In the genomic region with DNA sequence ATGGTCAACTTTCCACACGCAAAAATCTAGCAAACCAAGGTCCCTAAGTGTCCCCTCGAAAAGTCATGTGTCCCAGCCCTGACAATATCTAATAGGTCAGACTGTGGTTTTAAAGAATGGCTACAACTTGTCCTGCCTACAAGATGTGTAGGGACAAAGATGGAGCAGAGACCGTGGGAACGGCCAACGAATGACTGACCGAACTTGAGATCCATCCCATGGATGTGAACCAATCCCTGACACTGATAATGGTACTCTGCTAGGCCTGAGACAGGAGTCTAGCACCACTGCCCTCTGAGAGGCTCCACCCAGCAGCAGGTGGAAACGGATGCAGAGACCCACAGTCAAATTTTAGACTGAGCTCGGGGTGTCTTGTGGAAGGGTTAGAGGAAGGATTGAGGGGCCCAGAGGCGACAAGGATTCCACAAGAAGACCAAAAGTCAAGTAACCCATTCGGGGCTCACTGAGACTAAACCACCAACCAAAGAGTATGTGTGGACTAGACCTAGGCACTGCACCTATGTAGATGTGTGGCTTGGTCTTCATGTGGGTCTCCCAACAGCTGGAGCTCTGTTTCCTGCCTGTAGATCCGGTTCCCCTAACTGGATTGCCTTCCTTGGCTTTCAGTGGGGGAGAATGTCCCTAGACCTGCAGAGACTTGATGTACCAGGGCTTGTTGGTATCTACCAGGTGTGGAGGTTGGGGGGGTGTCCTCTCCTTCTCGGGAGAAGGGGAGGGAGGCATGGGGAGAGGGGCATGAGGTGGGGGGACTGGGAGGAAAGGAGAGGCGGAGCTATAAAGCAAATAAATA, we compare ENCODE assay signal across 8 mouse cellular contexts. TPM values are rescaled to one million over a fixed set of nuclear protein-coding genes. Genes with fewer than 3 reads are reported as not detected.
DNase-seq lines count a peak whose midpoint lies in the region; ATAC-seq and TF ChIP-seq lines count a peak whose summit lies in the region.

No protein-coding gene starts in this region.

- H3K9ac ChIP-seq in heart, adult 2 months (ENCODE audit: low read depth, low read length) = no peak overlapping the region
- H3K9ac ChIP-seq in heart, embryonic 15.5 days = peak overlapping the region; percentile 71
- H3K9ac ChIP-seq in liver, postnatal 0 days (replicated peaks) = 0 out of 2 replicates have a peak overlapping the region, but pooled peaks have one; percentile 73

- no peaks in the 10 kb centered on the region for H3K9me3 ChIP-seq in E14TG2a.4 (ENCODE audit: low read length)
- H3K9me3 ChIP-seq in heart, embryonic 15.5 days (replicated peaks) = no peaks in the 10 kb centered on the region
- H3K9me3 ChIP-seq in liver, postnatal 0 days (ENCODE audit: low read length) = no peaks in the 10 kb centered on the region

- H3K27ac ChIP-seq in heart, adult 2 months = peak overlapping the region; percentile 95
- H3K27ac ChIP-seq in heart, embryonic 15.5 days = peak overlapping the region; percentile 85; the same call in 1 of the 2 replicates
- H3K27ac ChIP-seq in liver, postnatal 0 days (ENCODE audit: low read depth) = peak overlapping the region; percentile 87

- ATAC-seq in heart, embryonic 15.5 days (replicated peaks; ENCODE audit: insufficient number of reproducible peaks, insufficient read depth, low FRiP score, low read depth) = no peak
- ATAC-seq in liver, postnatal 0 days = no peak

- H3K4me1 ChIP-seq in heart, adult 2 months (ENCODE audit: control insufficient read depth, insufficient read depth, low read length) = peaks cover 3% of the 10 kb centered on the region
- peaks cover 74% of the 10 kb centered on the region for H3K4me1 ChIP-seq in E14TG2a.4 (replicated peaks; ENCODE audit: low read depth, low read length)
- H3K4me1 ChIP-seq in heart, embryonic 15.5 days (replicated peaks) = peaks cover 29% of the 10 kb centered on the region
- peaks cover 29% of the 10 kb centered on the region for H3K4me1 ChIP-seq in liver, postnatal 0 days (ENCODE audit: insufficient read depth)

- H3K79me2 ChIP-seq in heart, adult 2 months (replicated peaks; ENCODE audit: control insufficient read depth, insufficient read depth, low read length) = no peaks in the 10 kb centered on the region

- TF ChIP-seq CTCF in heart, adult 2 months (IDR thresholded peaks at IDR 0.05) = no peak
- no peak for TF ChIP-seq CTCF in E14TG2a.4 (conservative IDR thresholded peaks at IDR 0.05; ENCODE audit: low read length)
- TF ChIP-seq CTCF in liver, postnatal 0 days (IDR thresholded peaks at IDR 0.05; ENCODE audit: low read depth) = no peak

- intact Hi-C loops in heart, adult 2 months (cut with DNase I) = no loop called here
- intact Hi-C loops in heart, postnatal 25 days (cut with DNase I) = no loop called here
- intact Hi-C loops in left cerebral cortex, postnatal 14 days (cut with DNase I) = no loop called here

- TF ChIP-seq EP300 in heart, adult 2 months (IDR thresholded peaks at IDR 0.05; ENCODE audit: insufficient read depth, low read depth, low read length) = no peak
- TF ChIP-seq EP300 in liver, postnatal 0 days (IDR thresholded peaks at IDR 0.05; ENCODE audit: low read depth) = no peak

- peak overlapping the region; percentile 69 for H3K4me3 ChIP-seq in heart, adult 2 months
- peak overlapping the region; percentile 86 for H3K4me3 ChIP-seq in E14TG2a.4 (replicated peaks; ENCODE audit: low read length)
- H3K4me3 ChIP-seq in heart, embryonic 15.5 days = peak overlapping the region; percentile 68
- H3K4me3 ChIP-seq in liver, postnatal 0 days (ENCODE audit: low read depth, low read length) = peak overlapping the region; percentile 53

- H3K36me3 ChIP-seq in heart, adult 2 months (ENCODE audit: control insufficient read depth, insufficient read depth, low read length) = no peaks in the 10 kb centered on the region
- H3K36me3 ChIP-seq in E14TG2a.4 (ENCODE audit: insufficient read depth, low read length) = no peaks in the 10 kb centered on the region
- H3K36me3 ChIP-seq in heart, embryonic 15.5 days = no peaks in the 10 kb centered on the region
- H3K36me3 ChIP-seq in liver, postnatal 0 days (replicated peaks; ENCODE audit: insufficient read depth, low read length) = no peaks in the 10 kb centered on the region

- 64% methylated on average over 13 of the region's 13 CpGs for WGBS in heart, adult 2 months
- WGBS in heart, embryonic 15.5 days = 54% methylated on average over 13 of the region's 13 CpGs
- 46% methylated on average over 13 of the region's 13 CpGs for WGBS in liver, postnatal 0 days (ENCODE audit: insufficient replicate concordance)

- DNase-seq in heart, adult 2 months = no peak
- no peak for DNase-seq in heart, postnatal 25 days (ENCODE audit: low spot score)
- no peak for DNase-seq in liver, postnatal 0 days
- no peak for DNase-seq in left cerebral cortex, postnatal 14 days (ENCODE audit: low spot score in 2 of 2)
- no peak for DNase-seq in adrenal gland, postnatal 4 days (ENCODE audit: low spot score in 2 of 2)
- no peak for DNase-seq in layer of hippocampus, adult 9-10 months (ENCODE audit: low spot score)

- no peaks in the 10 kb centered on the region for H3K27me3 ChIP-seq in heart, adult 2 months (ENCODE audit: control insufficient read depth, insufficient read depth, low read length)
- no peaks in the 10 kb centered on the region for H3K27me3 ChIP-seq in E14TG2a.4 (ENCODE audit: insufficient read depth, low read length)
- H3K27me3 ChIP-seq in heart, embryonic 15.5 days = no peaks in the 10 kb centered on the region
- no peaks in the 10 kb centered on the region for H3K27me3 ChIP-seq in liver, postnatal 0 days (ENCODE audit: insufficient read depth, low read length)

- no peak for TF ChIP-seq POLR2A in heart, adult 2 months (IDR thresholded peaks at IDR 0.05; ENCODE audit: insufficient read depth, low read depth, low read length)

- H3K4me2 ChIP-seq in heart, embryonic 15.5 days = peak overlapping the region; percentile 84
- H3K4me2 ChIP-seq in liver, postnatal 0 days (ENCODE audit: low read depth, low read length) = peak overlapping the region; percentile 90

RNA-seq across cellular contexts. Expression of a gene that starts 17.2 kb away (rescaled TPM):
- total RNA-seq in heart, adult 2 months (2021) = 1,000 to 10,000 TPM in 1 of 2 experiments, 100 to 1,000 TPM in 1; 894 to 1,473 TPM
- 664 and 1,033 TPM in 2 replicates for polyA plus RNA-seq in heart, adult 2 months (2012; rRNA removed)
- 1,000 to 10,000 TPM in 1 of 2 experiments, 100 to 1,000 TPM in 1; 907 to 1,197 TPM for total RNA-seq in heart, postnatal 25 days (2021)
- 782 and 963 TPM in 2 replicates for polyA plus RNA-seq in heart, embryonic 15.5 days (2015; fragmentation: Nextera tagmentation; extraction: Ambion mirVana)
- polyA plus RNA-seq in liver, postnatal 0 days (2015; fragmentation: Nextera tagmentation; extraction: Ambion mirVana) = 369 and 531 TPM in 2 replicates
- 100 to 1,000 TPM; 752 to 821 TPM for total RNA-seq in left cerebral cortex, postnatal 14 days (2021)
- total RNA-seq in adrenal gland, postnatal 4 days (2021) = 1,000 to 10,000 TPM; 1,138 to 1,334 TPM

RNA-seq across cellular contexts. Expression of a gene that starts 18.1 kb away (rescaled TPM):
- total RNA-seq in heart, adult 2 months (2021) = under 1 TPM in 1 of 2 experiments, not detected in 1; 0.21 TPM
- polyA plus RNA-seq in heart, adult 2 months (2012; rRNA removed) = 0.12 and 0.23 TPM in 2 replicates
- total RNA-seq in heart, postnatal 25 days (2021) = under 1 TPM in 1 of 2 experiments, not detected in 1; 0.22 TPM
- polyA plus RNA-seq in heart, embryonic 15.5 days (2015; fragmentation: Nextera tagmentation; extraction: Ambion mirVana) = 0.30 and 0.48 TPM in 2 replicates
- 0.17 and 0.18 TPM in 2 replicates for polyA plus RNA-seq in liver, postnatal 0 days (2015; fragmentation: Nextera tagmentation; extraction: Ambion mirVana)
- total RNA-seq in left cerebral cortex, postnatal 14 days (2021) = under 1 TPM in 1 of 2 experiments, not detected in 1; 0.37 TPM
- total RNA-seq in adrenal gland, postnatal 4 days (2021) = under 1 TPM in 1 of 2 experiments, not detected in 1; 0.25 TPM

RNA-seq across cellular contexts. Expression of a gene that starts 26.7 kb away (rescaled TPM):
- 10 to 100 TPM; 11.1 to 12.4 TPM for total RNA-seq in heart, adult 2 months (2021)
- polyA plus RNA-seq in heart, adult 2 months (2012; rRNA removed) = 14.8 and 15.7 TPM in 2 replicates
- total RNA-seq in heart, postnatal 25 days (2021) = 10 to 100 TPM; 10.2 to 10.6 TPM
- polyA plus RNA-seq in heart, embryonic 15.5 days (2015; fragmentation: Nextera tagmentation; extraction: Ambion mirVana) = 7.0 and 10.4 TPM in 2 replicates
- polyA plus RNA-seq in liver, postnatal 0 days (2015; fragmentation: Nextera tagmentation; extraction: Ambion mirVana) = 3.3 and 3.4 TPM in 2 replicates
- total RNA-seq in left cerebral cortex, postnatal 14 days (2021) = 10 to 100 TPM; 10.1 to 10.9 TPM
- 10 to 100 TPM; 14.0 to 16.0 TPM for total RNA-seq in adrenal gland, postnatal 4 days (2021)

RNA-seq across cellular contexts. Expression of a gene that starts 34.1 kb away (rescaled TPM):
- 10 to 100 TPM; 52.2 to 52.4 TPM for total RNA-seq in heart, adult 2 months (2021)
- polyA plus RNA-seq in heart, adult 2 months (2012; rRNA removed) = 31.4 and 31.5 TPM in 2 replicates
- total RNA-seq in heart, postnatal 25 days (2021) = 10 to 100 TPM; 49.0 to 57.6 TPM
- 36.5 and 40.7 TPM in 2 replicates for polyA plus RNA-seq in heart, embryonic 15.5 days (2015; fragmentation: Nextera tagmentation; extraction: Ambion mirVana)
- polyA plus RNA-seq in liver, postnatal 0 days (2015; fragmentation: Nextera tagmentation; extraction: Ambion mirVana) = 20.2 and 20.9 TPM in 2 replicates
- total RNA-seq in left cerebral cortex, postnatal 14 days (2021) = 10 to 100 TPM; 81.0 to 85.6 TPM
- 10 to 100 TPM; 34.2 to 37.0 TPM for total RNA-seq in adrenal gland, postnatal 4 days (2021)
